Mouse (Mus musculus) lung, adult 18-20 months (tissue): ENCODE measurements around the gene Tfpi2.
A peak's percentile ranks its signal among the peaks of the same experiment; 100 is the strongest.

Experiments used
- DNase-seq, 2 experiments: peaks; one replicate each; pipeline ENCODE4 v3.0.0; 2022; ENCODE audit warnings: mixed read lengths in 2 of 2

The Tfpi2 gene

DNA sequence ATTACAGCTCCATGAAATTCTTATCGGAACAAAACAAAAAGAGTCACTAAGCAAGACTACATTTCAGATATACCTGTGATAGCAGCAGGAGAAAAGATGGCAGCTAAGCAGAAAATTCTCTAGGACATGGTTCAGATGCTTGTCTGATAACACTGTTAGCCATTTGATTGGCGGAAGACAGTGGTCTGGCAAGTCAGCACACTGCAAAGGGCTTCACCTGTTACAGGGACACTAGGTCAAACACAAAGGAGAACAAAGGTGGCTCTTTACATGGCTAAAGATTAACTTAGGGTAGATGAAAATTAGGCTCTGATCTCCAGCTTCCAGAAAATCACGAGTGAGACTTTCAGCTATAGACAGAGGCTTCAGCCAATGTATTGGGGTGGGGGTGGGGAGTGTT lies at the start of gene Tfpi2:
Gene Tfpi2, minus strand, starts transcription at position 170 of the 400 bp plus-strand sequence.
- DNase-seq = no peak

DNA sequence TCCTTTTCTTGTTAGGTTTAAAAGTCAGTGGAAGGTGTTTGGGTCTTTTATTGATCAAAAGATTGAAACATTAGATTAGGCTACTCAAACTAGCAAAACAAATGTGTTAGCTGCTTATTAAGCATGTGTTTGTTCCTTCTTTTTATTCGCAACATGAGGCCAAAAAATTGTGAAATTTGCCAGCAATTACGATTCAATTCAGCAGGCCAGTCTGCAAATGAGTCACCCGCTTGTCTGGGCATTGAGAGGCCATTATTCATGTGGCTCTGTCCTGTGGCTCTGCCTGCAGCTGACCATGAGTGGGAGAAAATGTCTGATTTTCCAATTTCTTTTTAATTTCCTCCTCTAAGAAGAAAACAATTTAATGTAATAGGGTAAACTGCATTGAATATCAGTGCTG lies 42.2 kb upstream of the Tfpi2 start:
- no peak for DNase-seq

- no peak for DNase-seq
Observed at GRCm38 (mm10) chr6:4026367-4026766, 37.6 kb upstream of the Tfpi2 start.

DNA sequence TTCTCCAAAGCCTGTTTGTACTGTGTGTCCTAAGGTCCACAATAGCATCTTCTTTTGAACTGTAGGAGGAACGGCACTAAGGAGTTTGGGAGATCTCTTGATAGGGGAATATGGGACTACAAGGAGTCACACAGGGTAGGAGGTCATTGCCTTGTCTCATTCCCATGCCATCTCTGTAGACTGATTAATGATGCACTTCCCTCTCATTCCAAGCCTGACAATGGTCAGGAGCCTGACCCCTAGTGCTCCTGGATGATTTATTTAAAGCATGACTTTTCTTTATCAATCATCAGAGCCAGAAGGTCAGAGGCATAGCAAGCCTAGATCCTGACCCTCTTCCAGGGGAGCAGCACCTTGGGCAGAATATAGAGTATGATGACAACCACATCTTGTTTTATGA lies 33.9 kb upstream of the Tfpi2 start:
- no peak for DNase-seq

GRCm38 (mm10) chr6:4009548-4009947 lies 20.8 kb upstream of the Tfpi2 start:
- no peak for DNase-seq

GRCm38 (mm10) chr6:4008501-4009040 lies 19.9 kb upstream of the Tfpi2 start:
- no peak for DNase-seq

- no peak for DNase-seq
Observed at GRCm38 (mm10) chr6:4004808-4005207, 16.1 kb upstream of the Tfpi2 start.

DNA sequence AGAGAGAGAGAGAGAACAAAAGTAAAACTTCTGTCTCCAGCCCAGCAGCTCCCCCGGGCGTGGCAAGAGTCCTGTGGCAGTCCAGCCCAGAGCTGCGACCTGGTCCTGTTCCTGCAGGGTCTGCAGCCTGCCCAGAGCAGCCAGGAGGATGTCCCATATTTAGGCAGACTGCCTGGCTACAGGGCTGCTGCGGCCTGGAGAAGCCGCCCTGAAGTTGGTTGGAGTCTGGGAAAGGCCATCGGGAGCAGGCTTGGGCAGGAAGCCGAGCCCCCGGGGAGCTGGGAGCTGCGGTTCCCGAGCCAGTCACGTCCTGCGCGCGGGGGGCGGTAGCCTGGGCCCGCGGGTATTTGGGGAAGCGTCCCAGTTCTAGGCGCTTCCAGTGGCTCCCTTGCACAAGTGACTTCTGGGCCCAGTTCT lies 15.2 kb upstream of the Tfpi2 start, which contains the start of gene Gng11:
Gene Gng11, plus strand, starts transcription at position 15 of the 417 bp plus-strand sequence.
- DNase-seq = peak; percentile 74 to 80

DNA sequence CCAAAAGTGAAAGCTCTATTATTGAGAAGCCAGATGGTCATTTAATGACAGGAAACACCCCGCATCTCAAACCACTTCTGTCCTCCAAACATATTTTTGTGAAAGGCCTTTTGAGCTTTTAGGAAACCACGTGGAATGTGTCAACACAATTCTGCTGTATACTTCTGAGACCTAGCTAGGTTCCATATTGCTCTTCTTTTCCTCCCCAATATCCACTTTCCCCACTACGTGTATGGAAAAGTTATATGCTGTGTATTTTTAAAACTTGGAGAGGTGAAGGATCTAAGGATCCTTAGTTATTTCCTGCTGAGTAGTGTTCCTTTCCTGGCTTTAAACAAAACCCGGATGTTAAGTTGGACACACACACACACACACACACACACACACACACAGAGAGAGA lies 14.7 kb upstream of the Tfpi2 start:
- no peak for DNase-seq

DNA sequence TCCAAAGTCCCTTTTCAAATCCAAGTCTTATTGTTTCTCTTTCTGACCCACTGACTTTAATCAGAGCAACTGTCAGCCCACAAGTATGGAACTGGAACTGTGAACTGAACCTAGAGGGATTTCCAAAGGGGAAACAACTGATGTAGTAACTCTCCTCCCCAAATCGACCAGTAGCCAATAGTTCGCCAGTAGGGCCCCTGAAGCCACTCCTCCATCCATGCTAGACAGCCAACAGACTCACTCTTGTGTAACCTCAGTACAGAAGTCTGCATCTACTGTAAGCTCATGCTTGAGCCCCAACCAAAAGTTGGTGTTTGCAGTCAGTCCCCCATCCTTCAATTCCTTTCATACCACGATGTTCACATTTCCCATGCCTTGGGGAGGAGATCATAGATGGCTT lies 12.0 kb upstream of the Tfpi2 start:
- DNase-seq = no peak

DNA sequence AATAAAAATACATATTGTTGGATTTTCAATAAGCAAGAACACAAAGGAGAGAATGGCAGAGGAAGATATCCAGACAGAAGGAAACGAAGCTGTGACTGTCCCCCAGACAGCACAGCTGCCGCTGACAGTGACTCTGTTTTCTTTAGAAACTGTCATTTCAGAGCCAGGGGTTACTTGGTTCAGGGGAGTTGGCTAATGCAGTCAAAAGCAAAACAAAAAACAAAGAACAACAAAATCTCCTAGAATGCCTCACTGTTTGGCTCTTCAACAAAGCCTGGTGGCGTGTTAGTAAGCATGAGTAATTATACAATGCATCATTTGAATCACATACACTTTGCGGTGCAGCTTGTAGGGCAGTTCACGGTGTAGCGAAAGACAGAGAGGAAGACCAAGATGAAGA lies 10.6 kb upstream of the Tfpi2 start:
- no peak for DNase-seq

GRCm38 (mm10) chr6:3998089-3998488 lies 9.4 kb upstream of the Tfpi2 start:
- no peak for DNase-seq

DNA sequence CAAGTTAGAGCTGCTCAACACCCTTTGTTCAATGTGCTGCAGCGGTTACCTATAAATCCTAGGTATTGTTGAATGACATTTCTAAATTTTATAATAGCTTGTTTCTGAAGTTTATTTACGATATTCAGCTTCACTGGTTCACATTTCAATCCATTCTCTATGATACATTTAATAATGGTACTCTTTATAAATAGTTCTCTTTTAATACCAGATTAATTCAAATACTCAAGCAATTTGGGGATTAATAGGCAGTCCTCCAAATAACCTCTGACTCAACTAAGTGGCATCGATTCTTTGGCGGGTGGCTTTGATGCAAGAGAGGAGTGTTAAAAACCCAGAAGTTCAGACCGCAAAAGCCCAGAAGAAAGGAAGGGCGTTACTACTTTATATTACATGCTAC lies 4.8 kb upstream of the Tfpi2 start, which contains the start of gene Gngt1:
Gene Gngt1, plus strand, starts transcription at position 301 of the 400 bp plus-strand sequence.
- DNase-seq = no peak

- no peak for DNase-seq
Observed at GRCm38 (mm10) chr6:3982661-3983284, 5.9 kb downstream of the Tfpi2 start.

GRCm38 (mm10) chr6:3973679-3974078 lies 15.0 kb downstream of the Tfpi2 start:
- DNase-seq = no peak

DNA sequence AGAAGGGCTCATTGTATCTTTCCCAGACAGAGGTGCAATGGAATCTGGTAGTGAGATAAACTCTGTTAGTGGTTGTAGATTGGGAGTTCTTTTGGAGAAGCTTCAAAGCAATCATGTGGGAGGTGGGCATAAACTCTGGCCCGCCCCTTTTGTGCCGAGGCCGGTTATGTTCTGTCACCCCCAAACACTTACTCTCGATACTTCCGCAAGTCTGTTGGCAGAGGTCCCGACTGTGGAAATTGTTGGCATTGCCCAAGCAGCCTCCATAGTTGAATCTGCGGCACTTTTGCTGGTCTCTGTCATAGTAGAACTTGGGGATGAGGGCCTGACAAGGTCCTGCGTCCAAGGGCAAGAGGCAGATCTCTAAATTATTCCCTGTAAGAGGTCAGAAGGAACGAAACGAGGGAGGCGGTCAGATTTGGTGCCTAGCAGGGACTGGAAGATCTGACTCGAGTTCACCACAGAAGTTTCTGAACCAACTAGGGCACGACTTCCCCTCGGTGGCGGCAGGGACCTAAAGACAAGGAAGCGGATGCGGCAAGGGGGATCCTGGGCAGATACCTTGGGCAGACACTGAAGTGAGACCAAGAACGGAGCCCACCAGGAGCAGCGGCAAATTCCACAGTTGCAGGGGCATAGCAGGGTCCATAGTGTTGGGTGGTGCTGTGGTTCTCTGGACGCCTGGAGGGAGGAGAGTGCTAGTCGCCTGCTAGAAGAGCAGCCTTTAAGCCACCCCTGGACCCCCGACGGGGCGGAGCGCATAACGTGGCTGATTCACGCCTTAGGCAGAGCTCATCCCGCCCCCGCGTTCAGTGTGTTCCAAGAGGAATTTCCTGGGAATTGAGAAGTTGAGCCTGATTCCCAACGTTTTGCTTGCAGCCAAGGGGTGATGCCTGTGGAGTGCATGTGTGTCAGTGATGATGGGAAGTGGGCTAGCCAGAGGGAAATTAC lies 20.8 kb downstream of the Tfpi2 start:
- DNase-seq = peak; percentile 26 to 39

- DNase-seq = no peak
Observed at GRCm38 (mm10) chr6:3954969-3955368, 33.8 kb downstream of the Tfpi2 start.

DNA sequence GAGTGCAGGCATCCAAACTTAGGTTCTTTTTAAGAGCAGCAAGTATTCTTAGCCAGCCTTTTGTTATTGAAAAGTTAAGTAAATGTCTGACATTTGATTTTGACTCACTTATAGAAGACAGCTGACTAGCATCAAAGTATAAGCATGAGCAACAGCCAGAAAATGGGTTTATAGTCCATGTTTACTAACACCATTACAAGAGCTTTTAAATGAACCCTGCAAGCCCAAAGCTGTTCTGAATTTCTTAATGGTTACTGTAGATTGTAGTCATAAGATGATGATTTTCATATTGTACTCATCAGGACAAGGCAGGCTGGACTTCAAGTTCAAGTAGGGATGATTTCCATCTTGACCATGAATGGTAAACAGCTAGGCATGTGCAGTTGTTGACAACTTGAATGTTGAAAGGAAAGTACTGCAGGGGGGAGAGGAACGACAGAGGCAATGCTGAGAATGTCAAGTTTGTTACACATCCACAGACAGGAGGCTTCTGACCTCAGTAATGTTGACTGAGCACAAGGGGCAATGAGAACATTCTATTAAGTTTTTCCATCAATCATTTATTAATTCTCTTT lies 52.5 kb downstream of the Tfpi2 start:
- DNase-seq = peak in 1 of 2 experiments; percentile 1

GRCm38 (mm10) chr6:3935606-3936005 lies 53.1 kb downstream of the Tfpi2 start:
- peak in 1 of 2 experiments; percentile 21 for DNase-seq

DNA sequence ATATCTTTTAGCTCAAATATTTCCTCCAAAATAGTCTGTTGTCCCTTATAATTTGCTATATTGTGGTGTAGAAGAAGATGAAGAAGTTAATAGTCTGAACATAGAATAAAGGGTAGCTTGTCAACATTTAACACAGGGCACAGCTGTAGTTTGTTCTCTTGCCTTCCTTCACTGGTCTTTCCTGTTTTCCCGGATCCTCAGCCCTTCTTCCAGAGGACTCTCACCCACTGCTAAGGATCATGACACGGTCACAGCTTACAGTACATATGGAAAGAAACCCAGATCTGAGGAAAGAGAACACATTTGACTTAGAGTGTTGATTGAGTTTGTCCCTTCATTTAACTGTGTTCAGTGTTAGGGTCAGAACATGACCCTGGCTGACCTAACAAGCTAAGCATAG lies 53.7 kb downstream of the Tfpi2 start:
- DNase-seq = no peak

- DNase-seq = no peak
Observed at GRCm38 (mm10) chr6:3926140-3926539, 62.6 kb downstream of the Tfpi2 start.

- no peak for DNase-seq
Observed at GRCm38 (mm10) chr6:3922870-3923269, 65.8 kb downstream of the Tfpi2 start.

DNA sequence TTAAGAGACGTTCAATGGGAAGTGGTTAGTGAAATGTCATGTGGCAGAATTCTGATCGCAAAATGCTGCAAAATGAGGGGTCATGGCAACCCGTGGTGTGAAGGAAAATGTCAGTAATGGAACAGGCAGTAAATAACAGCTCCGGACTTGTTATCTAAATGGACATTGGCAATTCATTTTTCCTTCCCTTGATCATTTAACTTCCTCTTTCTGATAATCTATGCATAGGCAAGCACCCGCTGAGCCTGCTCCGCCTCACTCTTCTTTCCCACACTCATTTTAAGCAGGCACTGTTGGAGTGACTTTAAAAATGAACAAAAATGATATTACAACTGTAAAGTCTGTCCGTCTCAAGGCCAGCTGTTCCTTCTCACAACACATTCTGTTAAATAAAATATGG lies 72.7 kb downstream of the Tfpi2 start:
- DNase-seq = no peak
